Mouse (Mus musculus) lung, adult 2 months (tissue): ENCODE measurements at regions not wholly inside any gene's neighbourhood (a gene's known extent, or its start where the extent isn't known, plus 50 kb on each side); places are given as distances from the start of the nearest gene placed in this dataset.

ENCODE experiments used
- DNase-seq: peaks from one replicate; pipeline ENCODE4 v3.0.0; 2022
- H3K4me1 ChIP-seq: fragments of 200-500 bp; 2 replicates; pipeline ENCODE4 v1.6.1; 2011; ENCODE audit warnings: low read length; ENCODE audit not compliant: control insufficient read depth, insufficient read depth
- H3K4me3 ChIP-seq: fragments of 200-500 bp; replicated peaks from 2 replicates; pipeline ENCODE3; 2011; ENCODE audit warnings: low read depth, mild to moderate bottlenecking, control low read depth, low read length; ENCODE audit errors: extremely low read depth
- CTCF ChIP-seq: fragments of 200-500 bp; IDR thresholded peaks from 2 replicates; pipeline ENCODE4 v1.5.1; 2011; ENCODE audit warnings: mild to moderate bottlenecking, low read length, control low read depth; ENCODE audit not compliant: insufficient read depth
- POLR2A ChIP-seq: fragments of 200-500 bp; IDR thresholded peaks from 2 replicates; pipeline ENCODE4 v1.6.1; 2011; ENCODE audit warnings: low read depth, mild to moderate bottlenecking, control low read depth, low read length, borderline replicate concordance; ENCODE audit errors: extremely low read depth
- WGBS: fragments of 180-500 bp; shearing (Covaris S2); methylation state at CpG from one replicate; pipeline ENCODE4 v1.1.7; 2018; 5-methylcytosine and 5-hydroxymethylcytosine counted together

- TF ChIP-seq CTCF (no peak), POLR2A (no peak)
- Histone ChIP-seq H3K4me1 (no peaks in the 10 kb centered on the region), H3K4me3 (no peak overlapping the region)
- DNase-seq: no peak
- 73% methylated on average over 2 of the region's 2 CpGs for WGBS
Observed at GRCm38 (mm10) chr8:103292896-103293295, 507.5 kb upstream of the Cdh11 start.

GRCm38 (mm10) chr8:103306476-103307183 lies 521.2 kb upstream of the Cdh11 start:
- no peak for DNase-seq
- 51% methylated on average over 1 of the region's 1 CpGs for WGBS
- TF ChIP-seq POLR2A: no peak
- TF ChIP-seq CTCF: no peak
- no peak overlapping the region for H3K4me3 ChIP-seq
- no peaks in the 10 kb centered on the region for H3K4me1 ChIP-seq

GRCm38 (mm10) chr8:103313576-103313975 lies 528.1 kb upstream of the Cdh11 start:
- H3K4me3 ChIP-seq: no peak overlapping the region
- H3K4me1 ChIP-seq: no peaks in the 10 kb centered on the region; the same call in 1 of the 2 replicates
- no peak for TF ChIP-seq CTCF
- TF ChIP-seq POLR2A: no peak
- no peak for DNase-seq
- 83% methylated on average over 1 of the region's 1 CpGs for WGBS

GRCm38 (mm10) chr8:103314279-103315022 lies 529.0 kb upstream of the Cdh11 start:
- WGBS: 19% methylated on average over 1 of the region's 1 CpGs
- DNase-seq: no peak
- H3K4me1 ChIP-seq: no peaks in the 10 kb centered on the region; the same call in 1 of the 2 replicates
- no peak for TF ChIP-seq CTCF
- no peak for TF ChIP-seq POLR2A
- no peak overlapping the region for H3K4me3 ChIP-seq

GRCm38 (mm10) chr8:103315742-103316141 lies 530.3 kb upstream of the Cdh11 start:
- H3K4me3 ChIP-seq: no peak overlapping the region
- TF ChIP-seq POLR2A: no peak
- TF ChIP-seq CTCF: no peak
- WGBS: 94% methylated on average over 1 of the region's 1 CpGs
- H3K4me1 ChIP-seq: no peaks in the 10 kb centered on the region; the same call in 1 of the 2 replicates
- no peak for DNase-seq

- no peak for TF ChIP-seq CTCF
- TF ChIP-seq POLR2A: no peak
- H3K4me3 ChIP-seq: no peak overlapping the region
- 36% methylated on average over 5 of the region's 5 CpGs for WGBS
- DNase-seq: no peak
- H3K4me1 ChIP-seq: no peaks in the 10 kb centered on the region; the same call in 1 of the 2 replicates
Observed at GRCm38 (mm10) chr8:103316691-103317091, 531.2 kb upstream of the Cdh11 start.

GRCm38 (mm10) chr8:103317149-103317725 lies 531.8 kb upstream of the Cdh11 start:
- no peaks in the 10 kb centered on the region; the same call in 1 of the 2 replicates for H3K4me1 ChIP-seq
- TF ChIP-seq POLR2A (no peak), CTCF (no peak)
- no peak overlapping the region for H3K4me3 ChIP-seq
- no peak for DNase-seq
- 84% methylated on average over 2 of the region's 2 CpGs for WGBS

GRCm38 (mm10) chr8:103324016-103324665 lies 538.7 kb upstream of the Cdh11 start:
- DNase-seq: no peak
- no peak for TF ChIP-seq CTCF
- no peak for TF ChIP-seq POLR2A
- no peak overlapping the region for H3K4me3 ChIP-seq
- H3K4me1 ChIP-seq: no peaks in the 10 kb centered on the region

GRCm38 (mm10) chr8:103331415-103331814 lies 546.0 kb upstream of the Cdh11 start:
- WGBS: 65% methylated on average over 2 of the region's 2 CpGs
- TF ChIP-seq POLR2A (no peak), CTCF (no peak)

GRCm38 (mm10) chr8:103337314-103337713 lies 551.9 kb upstream of the Cdh11 start:
- no peak for DNase-seq
- Histone ChIP-seq H3K4me1 (no peaks in the 10 kb centered on the region), H3K4me3 (no peak overlapping the region)
- no peak for TF ChIP-seq CTCF
- TF ChIP-seq POLR2A: no peak
- WGBS: 89% methylated on average over 3 of the region's 3 CpGs

More at GRCm38 (mm10) chr8:103331415-103331814, 546.0 kb upstream of the Cdh11 start:
- Histone ChIP-seq H3K4me3 (no peak overlapping the region), H3K4me1 (no peaks in the 10 kb centered on the region)
- no peak for DNase-seq
